Mouse (Mus musculus) adipocyte (in vitro differentiated cells): ENCODE measurements around the gene Opn3.

Source experiments
- DNase-seq: peaks from one replicate; pipeline ENCODE4 v3.0.0-alpha.2; 2016; ENCODE audit warnings: low spot score

The Opn3 gene

DNA sequence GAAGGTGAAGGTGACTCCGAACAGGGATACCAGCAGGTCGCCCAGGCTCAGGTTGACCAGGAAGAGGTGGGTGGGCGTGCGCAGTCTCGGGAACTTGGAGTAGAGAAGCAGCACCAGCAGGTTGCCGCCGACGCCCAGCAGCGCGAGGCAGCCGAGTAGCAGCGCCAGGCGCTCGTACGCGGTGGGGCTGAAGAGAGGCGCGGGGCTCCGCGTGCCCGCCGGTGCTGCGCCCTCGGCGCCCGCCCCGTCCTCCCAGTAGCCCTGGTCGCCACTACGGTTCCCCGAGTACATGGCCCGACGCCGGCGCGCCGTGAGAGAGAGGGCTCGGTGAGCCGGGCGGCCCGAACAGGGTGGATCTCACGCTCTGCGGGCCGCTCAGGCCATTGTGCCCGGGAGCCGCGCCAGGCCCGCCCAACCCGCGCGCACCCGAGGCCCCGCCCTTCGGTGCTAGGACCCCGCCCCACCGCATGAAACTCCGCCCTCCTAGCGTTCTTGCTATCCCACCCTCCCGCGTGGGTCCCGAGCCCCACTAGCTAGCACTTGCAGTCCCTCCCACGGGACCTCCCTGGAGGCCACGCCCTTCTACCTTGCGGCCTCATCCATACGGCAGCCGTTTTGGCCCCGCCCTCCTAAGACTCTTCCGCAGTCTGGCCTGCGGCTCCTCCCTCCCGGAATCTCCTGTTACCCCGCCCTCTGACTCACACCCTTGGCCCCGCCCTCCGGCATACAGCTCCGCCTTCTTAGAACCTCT, at the start of gene Opn3, which contains the start of gene Chml:
TSS of gene Opn3 (minus strand) at position 531 of the 751 bp plus-strand sequence.
TSS of gene Chml (minus strand) at position 656 of the 751 bp plus-strand sequence.
- peak; percentile 98 for DNase-seq

DNA sequence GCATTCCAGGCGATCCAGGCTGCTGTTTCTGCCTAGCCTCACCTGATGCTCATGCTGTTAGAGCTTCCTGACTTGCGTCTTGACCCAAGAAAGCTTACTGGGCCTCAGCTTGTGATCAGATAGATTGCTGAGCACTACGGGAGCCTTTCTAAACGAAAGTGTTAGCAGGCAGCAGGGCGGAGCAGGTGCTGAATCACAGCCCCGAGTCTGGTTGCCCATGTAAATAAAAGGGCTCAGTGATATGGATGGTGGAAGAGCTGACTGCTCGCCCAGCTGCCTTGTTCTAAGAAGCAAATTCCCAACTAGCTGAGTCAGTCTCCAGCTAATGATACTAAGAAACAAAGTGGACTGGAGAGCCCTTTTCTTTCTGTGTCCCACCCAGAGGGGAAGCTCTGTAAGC, 33.2 kb upstream of the Opn3 start:
- DNase-seq, result no peak

DNA sequence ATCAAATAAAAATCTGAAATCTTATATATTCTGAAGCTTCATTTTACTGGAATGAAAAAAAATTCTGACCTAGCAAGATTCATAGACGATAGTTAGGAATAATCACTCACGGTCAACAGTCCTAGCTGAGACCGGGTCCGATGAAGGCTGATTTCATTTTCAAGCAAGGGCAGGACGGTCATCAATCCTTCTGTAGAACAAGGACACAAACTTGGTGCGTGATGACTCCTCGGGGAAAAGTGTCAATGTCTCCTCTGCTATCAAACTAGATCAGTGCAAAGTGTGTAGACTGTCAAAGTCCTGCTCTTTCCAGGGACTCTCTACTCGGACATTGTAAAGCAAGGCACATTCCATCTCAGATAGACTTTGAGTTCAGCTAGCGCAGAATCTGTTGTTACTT, 24.3 kb upstream of the Opn3 start:
- no peak for DNase-seq

DNA sequence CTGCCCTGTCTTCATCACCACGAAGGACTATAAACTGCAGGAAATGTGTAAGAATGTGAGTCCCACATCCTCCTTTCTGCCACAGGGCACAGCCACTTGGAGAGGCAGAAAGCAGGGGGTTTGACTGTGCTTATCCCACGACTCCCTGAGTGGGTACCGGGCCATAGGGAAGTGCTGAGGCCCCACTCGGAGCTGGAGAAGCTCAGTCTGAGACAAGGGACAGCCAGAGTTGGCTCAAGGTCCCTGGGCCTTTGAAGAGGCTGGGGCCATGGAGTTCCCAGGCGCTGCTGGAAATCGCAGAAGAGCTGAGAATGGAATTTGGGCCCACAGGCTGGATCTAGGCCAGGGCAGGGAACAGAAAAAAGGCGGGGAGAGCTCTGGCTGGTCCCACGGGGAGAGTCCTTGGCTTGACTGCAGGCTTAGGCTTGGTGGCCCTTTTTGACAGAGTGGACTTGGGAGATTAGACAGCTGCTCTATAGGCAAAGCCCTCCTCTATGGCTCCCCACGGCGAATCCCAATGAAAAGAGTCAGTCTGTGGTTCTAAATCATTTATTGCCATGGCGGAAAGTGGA, 19.8 kb upstream of the Opn3 start:
- no peak for DNase-seq

DNA sequence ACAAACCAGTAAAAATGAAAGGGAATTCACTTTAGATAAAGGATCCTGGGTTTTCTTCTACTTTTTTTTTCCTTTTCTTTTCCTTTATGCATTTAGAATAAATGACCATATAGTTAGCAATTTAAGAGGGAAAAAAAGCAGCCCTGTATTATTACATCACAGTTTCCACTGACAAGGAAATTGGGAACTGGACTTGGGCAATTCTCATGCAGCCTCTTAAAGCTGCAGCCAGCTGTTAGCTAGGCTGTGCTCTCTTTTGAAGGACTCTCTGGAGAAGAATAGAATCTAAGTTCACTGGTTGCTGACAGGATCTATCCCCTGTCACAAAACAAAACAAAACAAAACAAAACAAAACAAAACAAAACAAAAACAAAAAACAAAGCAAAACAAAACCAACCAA, 15.4 kb upstream of the Opn3 start:
- DNase-seq, result no peak

DNA sequence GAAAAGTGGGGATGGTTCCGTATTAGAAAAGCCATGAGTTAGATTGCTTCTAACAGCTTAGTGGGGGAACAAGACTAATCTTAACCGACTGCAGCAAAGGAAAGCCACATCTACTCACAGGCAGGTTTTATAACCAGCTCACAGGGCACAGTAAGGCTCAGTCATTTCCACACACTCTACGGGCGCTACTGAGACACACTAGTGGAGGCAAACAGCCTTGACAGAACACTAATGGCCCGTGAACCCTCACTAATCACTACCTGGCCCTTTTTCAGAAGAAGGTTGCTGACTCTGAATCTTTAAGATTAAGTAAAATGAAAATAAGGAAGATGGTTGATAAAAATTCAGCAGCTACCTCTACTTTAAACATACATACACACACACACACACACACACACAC, 15.0 kb upstream of the Opn3 start:
- no peak for DNase-seq

DNA sequence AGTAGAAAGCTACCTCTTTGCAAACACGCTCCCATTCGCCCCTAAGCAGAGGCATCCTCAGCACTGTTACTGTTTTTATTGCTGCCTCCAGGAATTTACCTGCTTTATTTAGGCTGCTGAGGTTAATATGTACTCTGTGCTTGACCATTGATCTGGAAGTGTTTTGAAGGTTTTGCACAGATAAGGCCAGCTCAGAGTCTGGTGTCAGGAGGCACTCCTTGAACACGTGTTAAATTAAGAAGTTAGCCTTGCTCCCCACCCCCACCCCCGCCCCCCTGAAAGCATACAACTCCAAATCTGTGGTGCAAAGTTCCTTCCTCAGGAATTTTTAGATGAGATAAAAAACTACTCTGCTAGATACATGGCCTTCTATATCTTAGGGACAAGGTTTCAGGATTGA, 8.6 kb upstream of the Opn3 start:
- no peak for DNase-seq

DNA sequence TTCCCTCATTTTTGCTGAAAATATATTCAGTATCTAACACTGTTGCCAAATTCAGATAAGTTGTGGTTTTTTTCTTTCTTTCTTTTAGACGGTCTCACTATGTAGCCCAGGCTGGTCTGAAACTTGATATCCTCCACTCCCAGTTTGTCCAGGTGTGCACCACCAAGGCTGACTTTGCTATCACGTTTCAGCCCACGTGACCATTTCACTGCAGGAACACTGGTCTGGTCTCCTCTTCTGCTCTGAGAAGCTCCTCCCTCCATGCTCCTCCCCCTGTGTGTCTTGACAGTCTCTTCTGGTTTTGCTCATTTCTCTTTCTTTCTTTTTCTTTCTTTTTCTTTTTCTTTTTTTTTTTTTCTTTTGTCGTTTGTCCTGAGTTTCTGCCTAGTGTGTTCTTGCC, 7.2 kb upstream of the Opn3 start:
- no peak for DNase-seq

DNA sequence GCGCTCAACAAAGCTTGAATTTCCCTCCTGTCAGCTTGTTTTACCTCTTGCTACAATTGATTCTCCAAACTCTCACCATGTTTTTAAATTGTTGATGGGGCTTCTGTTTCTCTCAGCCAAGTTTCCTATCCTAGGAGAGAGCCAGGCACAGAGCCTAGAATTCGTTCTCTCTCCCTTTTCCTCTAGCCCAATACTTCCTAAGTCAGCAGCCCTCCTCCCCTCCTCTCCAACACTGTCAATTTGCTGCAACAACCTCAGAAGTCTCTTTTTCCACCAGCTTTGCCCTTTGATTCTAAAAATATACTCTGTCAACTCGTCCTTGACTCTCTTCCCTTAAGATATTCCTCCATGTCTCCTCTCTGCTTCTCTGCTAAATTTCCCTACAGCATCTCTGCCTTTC, 6.8 kb upstream of the Opn3 start:
- DNase-seq, result no peak

DNA sequence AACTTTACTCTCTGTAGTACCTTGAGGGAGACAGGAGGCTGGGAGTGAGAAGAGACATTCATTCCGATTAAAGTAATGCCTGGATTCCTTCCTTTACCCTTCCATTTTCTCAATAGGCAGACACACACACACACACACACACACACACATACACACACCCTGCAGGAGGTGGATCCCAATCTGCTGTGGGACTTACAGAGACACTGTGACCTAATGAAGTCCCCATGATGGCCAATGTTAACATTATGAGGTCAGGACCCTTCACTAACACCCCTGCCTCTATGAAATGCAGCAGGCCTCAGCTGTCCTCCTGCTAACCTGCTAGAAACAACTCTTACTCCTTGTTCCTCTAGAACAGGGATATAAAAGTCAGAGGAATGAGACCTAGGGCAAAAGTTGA, 5.7 kb upstream of the Opn3 start, which contains the start of gene Wdr64:
TSS of gene Wdr64 (plus strand) at position 301 of the 400 bp plus-strand sequence.
- no peak for DNase-seq

DNA sequence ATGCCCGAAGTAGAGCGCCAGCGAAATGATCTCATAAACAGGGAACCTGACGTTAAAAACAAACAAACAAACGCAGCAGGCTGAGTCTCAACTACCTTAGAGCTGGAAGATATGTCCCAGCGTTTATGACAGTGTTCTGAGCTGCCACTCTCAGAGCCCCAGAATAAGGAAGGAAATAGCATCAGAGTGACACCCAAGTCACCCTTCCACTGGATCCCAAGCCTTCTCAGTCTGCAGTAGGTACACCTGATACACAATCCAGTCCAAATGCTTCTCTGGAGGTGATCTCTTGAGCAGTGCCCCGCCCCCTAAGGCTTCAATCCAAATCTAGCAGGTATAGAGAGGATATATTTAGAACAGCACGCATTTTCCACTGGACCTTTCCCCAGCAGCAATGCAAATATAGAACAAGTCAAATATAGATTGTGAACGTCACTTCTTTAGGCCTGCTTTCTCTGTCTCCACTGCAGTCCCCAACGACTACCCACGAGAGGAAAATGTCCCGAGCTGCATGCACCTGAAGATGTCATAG, 919 bp upstream of the Opn3 start:
- no peak for DNase-seq

DNA sequence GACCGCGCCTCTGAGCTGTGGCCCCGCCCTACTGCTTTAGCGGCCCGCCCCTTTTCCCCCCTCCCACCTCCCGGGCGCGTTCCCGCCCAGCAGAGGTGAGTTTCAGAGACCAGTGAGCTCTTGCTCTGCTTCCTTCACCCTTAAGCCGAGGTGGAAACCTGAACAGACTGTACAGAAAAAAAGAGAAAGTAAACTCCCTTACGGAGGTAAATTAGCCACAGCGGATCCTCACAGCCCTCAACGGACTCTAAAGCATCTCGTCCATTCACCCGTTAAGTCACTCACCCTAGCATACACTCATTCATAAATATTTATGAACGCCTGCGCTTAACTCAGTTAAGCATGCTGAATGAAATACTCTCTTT, 403 bp upstream of the Opn3 start:
- no peak for DNase-seq

DNA sequence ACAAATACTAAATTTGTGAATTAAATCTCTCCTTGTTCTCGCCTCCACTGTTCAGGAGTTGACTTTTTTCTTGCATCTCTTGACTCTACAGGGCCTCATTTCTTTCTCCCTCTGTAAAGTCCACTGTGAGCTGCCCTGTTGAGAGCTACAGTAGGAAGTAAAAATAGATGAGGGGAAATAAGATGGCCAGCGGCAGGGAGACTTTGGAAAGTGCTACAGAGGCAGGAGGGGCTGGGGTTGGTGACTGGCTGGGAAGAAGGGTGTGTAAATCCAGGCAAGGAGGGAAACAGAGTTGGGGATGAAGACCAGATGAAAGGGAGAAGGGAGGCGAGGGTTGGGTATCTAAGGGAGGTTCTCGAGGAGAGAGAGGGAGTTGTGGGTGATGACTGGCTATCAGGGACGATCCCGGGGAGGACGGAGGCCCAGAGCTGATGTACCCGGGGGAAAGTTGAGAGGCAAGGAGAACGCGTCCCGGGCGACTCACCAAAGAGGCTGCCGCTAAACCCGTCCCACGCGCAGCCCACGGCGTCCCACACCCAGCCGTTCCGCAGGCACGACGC, 810 bp downstream of the Opn3 start:
- peak; percentile 35 for DNase-seq

DNA sequence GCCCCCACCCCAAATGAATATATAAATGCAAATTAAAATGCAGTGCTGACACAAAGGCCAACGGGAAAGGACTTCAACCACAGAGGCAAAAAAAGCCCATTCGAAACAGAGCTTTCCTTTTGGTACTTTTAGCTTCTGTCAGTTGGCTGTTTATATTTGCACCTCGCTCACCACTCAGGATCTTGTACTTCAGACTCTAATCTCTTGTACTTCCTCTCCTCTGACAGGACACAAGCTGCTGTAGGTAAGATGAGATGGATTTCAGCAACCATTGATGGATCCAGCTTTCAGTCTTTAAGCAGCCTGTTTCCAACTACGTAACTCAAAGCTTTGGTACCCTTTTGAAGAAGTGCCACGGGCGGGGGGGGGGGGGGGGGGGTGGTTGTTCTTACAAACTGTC, 11.6 kb downstream of the Opn3 start:
- DNase-seq, result no peak

DNA sequence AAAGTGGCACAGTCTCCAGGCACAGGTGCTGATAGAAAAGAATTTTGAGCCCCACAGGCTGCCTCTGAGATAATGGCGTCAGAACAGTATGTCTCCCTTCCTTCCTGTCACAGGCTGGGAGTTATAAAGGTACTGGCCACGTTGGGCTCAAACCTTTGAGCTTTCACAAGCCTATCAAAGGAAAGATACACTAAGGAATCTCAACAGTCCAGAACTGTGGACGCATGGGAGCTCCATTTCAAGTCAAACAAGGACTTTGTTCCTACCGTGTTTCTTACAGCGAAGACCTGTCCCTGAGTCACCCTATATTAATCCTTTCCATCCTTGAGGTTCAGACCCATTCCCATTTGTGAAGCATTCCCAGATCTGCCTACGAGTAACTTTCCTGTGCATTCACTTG, 15.1 kb downstream of the Opn3 start:
- DNase-seq, result no peak

DNA sequence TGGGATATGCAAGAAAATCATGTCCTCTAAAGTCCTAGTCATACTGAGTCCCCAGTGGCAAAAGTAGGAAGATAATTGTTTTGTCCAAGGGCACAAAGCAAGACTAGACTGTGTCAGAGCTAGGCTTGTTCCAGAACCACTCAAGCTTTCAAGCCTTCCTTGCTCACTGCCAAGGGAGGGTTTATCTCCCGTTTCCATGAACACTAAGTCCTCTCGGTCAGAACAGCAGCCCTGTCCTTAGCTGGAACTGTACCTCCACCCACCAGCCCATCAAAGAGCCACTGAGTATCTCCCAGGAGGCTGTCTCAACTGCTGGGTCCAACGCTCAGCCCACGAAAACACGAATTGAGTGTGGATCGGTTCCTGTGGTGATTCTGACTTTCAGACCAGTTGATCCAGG, 17.5 kb downstream of the Opn3 start:
- no peak for DNase-seq

DNA sequence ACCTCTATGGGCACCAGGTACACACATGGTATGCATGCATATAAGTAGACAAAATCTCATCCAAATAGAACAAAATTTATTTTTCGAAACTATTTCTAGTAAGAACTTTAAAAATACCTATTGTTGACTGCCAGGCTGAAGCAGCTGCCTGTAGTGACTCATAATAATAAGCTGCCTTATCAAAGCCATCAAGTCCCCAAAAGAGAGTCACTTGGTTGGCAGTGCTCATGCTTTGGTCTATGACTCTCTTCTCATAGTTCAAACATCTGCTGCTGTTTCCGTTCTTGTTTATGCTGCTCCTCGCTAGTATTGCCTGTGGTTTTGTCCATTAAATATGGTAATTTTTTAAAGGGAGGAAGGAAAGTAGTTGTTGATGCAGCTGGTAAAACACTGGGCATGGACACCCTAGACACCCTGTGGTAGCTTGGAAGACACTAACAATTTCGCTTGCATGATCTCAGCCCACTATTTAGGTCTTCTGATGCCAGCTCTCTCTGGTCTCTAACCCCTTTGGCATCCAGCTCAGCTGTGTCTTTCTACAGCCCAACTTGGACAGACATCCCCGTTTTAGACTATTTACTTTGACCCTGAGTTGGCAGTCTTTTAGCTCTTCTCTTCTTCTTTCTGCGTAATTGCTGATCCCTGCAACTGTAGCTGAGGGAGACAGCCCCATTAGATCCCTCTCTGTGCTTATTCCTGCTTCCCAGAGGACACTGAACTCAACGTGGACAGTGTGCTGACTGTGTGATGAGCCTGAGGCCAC, 18.8 kb downstream of the Opn3 start:
- DNase-seq, result peak; percentile 52

DNA sequence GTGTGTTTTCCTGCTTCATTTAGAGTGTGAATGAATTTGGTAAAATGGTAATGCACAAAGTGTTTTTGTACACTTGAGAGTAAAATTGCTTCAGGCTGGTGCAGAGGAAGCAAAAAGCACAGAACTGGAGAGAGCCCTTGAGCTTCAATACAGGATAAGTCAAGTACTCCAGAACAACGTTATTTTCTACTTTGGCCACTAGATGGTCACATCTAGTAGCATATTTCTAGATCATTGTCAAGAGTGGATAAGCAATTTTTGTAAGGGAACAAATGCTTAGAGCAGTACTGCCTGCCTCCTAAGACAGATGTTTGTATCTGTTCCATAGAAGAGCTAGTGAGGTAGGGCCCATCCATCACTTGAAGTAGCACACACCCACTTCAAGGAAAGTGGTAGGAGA, 20.9 kb downstream of the Opn3 start:
- DNase-seq, result peak; percentile 42

DNA sequence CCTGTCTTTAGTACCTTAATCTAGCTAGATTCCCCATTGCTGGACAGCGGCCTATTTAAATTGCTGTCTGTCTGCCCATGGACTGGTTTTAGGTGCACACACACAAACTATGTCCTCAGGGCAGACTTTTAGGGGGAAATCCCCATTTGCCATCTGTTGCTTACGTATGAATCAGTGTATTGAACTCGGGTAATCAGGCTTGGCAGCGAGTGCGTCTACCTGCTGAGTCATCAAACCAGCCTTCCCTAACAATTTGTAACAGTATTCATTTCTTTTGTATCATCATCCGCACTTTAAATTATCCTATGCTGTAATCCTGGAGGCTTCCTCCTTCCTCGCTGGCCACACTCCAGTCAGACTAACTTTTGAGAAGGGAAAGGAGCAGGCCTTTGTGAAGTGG, 22.5 kb downstream of the Opn3 start:
- no peak for DNase-seq

DNA sequence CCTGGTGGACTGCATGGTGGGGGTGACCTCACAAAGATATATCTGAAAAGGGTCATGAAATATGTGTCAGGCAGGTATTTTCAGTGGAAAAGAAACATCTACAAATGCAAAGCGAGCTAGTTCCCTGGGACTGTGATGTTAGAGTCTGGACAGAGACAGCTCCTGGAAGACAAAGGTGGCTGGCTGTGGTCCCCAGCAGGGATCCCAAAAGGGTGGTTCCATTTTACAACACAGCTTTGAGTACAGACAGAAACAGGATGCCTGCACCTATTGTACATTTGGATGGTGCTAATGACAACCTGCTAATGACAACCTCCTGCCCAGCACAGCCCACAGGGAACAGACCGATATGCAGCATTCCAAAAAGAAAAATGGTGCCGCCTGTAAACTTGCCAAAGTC, 23.1 kb downstream of the Opn3 start:
- no peak for DNase-seq

DNA sequence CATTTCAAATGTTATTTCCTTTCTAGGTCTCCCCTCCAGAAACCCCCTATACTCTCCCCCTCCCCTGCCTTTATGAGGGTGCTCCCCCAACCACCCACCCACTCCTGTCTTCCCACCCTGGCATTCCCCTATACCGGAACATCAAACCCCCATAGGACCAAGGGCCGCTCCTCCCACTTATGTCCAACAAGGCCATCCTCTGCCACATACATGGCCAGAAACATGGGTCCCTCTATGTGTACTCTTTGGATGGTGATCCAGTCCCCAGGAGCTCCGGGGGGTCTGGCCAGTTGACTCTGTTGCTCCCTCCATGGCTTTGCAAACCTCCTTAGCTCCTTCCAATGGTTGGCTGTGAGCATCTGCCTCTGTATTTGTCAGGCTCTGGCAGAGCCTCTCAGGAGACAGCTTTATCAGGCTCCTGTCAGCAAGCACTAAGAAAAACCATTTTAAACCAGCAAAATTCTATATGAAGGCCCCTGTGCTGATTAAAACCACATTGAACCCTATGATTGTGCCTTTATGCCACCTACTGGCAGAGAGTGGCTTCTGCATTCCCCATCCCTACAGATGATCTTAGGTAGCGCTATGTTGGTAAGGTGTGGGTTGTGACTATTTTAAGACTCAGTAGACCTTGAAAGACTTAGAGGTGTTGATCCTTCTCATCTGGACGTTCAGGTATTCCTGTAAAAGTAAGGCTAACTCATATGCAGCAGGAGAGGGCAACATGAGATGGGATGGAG, 23.7 kb downstream of the Opn3 start:
- DNase-seq, result peak; percentile 48

DNA sequence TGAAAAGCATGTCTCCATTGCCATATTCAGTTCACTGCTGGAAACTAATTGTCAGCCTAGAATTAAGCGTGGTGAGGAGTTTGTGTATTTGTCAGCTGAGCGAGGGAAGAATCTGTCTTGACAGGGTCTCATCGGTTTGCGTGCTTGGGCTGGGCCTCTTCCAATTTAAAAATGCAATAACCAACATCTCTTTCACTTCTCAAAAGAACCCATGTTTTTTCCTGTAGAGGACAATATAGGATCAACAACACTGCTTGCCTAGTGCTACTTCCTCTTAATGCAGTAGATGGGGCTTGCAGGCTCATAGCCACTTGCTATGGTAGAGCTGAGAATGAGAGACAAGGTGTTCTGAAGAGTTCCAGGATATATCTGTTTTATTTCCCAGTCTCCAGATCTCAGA, 32.7 kb downstream of the Opn3 start:
- DNase-seq, result no peak
